ENCODE assay signal across 14 mouse cellular contexts in genomic region chr16:19552246-19552645, GRCm38 (mm10). TPM values are rescaled to one million over a fixed set of nuclear protein-coding genes. Genes with fewer than 3 reads are reported as not detected.
"Had no signal": no experiment of that assay in that cellular context is flagged by ENCODE, and none has a peak within 500 bp of the region (broad histone marks: within the 10 kb centered on the region; RNA-seq: fewer than 3 reads in every experiment).

No protein-coding gene starts in this region.

RNA-seq across cellular contexts. Expression of gene Olfr168, which starts 16.9 kb away (rescaled TPM):
- total RNA-seq: neutrophil, adult 5-6 weeks had no signal
- polyA plus RNA-seq: neural tube, embryonic 13.5 days; neural tube, embryonic 14.5 days; neural tube, embryonic 15.5 days; small intestine, adult 2 months; spleen, adult 2 months; stomach, embryonic 14.5 days; stomach, embryonic 15.5 days; stomach, embryonic 16.5 days; stomach, postnatal 0 days; testis, adult 2 months; thymus, adult 2 months; thymus, postnatal 0 days; urinary bladder, adult 2 months had no signal

RNA-seq across cellular contexts. Expression of gene Olfr169, which starts 19.4 kb away (rescaled TPM):
- total RNA-seq: neutrophil, adult 5-6 weeks had no signal
- polyA plus RNA-seq: neural tube, embryonic 13.5 days; neural tube, embryonic 14.5 days; neural tube, embryonic 15.5 days; small intestine, adult 2 months; spleen, adult 2 months; stomach, embryonic 14.5 days; stomach, embryonic 15.5 days; stomach, embryonic 16.5 days; stomach, postnatal 0 days; thymus, adult 2 months; thymus, postnatal 0 days; urinary bladder, adult 2 months had no signal

RNA-seq across cellular contexts. Expression of gene Olfr167, which starts 30.2 kb away (rescaled TPM):
- total RNA-seq: neutrophil, adult 5-6 weeks had no signal
- polyA plus RNA-seq: neural tube, embryonic 13.5 days; neural tube, embryonic 14.5 days; neural tube, embryonic 15.5 days; small intestine, adult 2 months; spleen, adult 2 months; stomach, embryonic 14.5 days; stomach, embryonic 15.5 days; stomach, embryonic 16.5 days; stomach, postnatal 0 days; testis, adult 2 months; thymus, adult 2 months; thymus, postnatal 0 days; urinary bladder, adult 2 months had no signal

RNA-seq across cellular contexts. Expression of gene Olfr170, which starts 59.4 kb away (rescaled TPM):
- total RNA-seq: neutrophil, adult 5-6 weeks had no signal
- polyA plus RNA-seq: neural tube, embryonic 13.5 days; neural tube, embryonic 14.5 days; neural tube, embryonic 15.5 days; small intestine, adult 2 months; spleen, adult 2 months; stomach, embryonic 14.5 days; stomach, embryonic 15.5 days; stomach, embryonic 16.5 days; stomach, postnatal 0 days; testis, adult 2 months; thymus, adult 2 months; thymus, postnatal 0 days; urinary bladder, adult 2 months had no signal
